Mouse (Mus musculus) C2C12 (cell line): Measurements from ENCODE around the gene H1fnt.

ENCODE experiments used
- CTCF ChIP-seq: IDR thresholded peaks from one replicate; pipeline ENCODE4 v1.5.1; 2011; ENCODE audit not compliant: control insufficient read depth, insufficient read depth, insufficient read length
- MAX ChIP-seq: IDR thresholded peaks from one replicate; pipeline ENCODE4 v1.6.1; 2011; ENCODE audit warnings: mild to moderate bottlenecking, control low read depth
- MYOD1 ChIP-seq: IDR thresholded peaks from one replicate; pipeline ENCODE4 v1.6.1; 2011; ENCODE audit warnings: low read depth; ENCODE audit not compliant: control insufficient read depth, insufficient read length
- USF1 ChIP-seq: IDR thresholded peaks from one replicate; pipeline ENCODE4 v1.6.1; 2011; ENCODE audit warnings: low read depth, mild to moderate bottlenecking, control low read depth, moderate library complexity

DNA sequence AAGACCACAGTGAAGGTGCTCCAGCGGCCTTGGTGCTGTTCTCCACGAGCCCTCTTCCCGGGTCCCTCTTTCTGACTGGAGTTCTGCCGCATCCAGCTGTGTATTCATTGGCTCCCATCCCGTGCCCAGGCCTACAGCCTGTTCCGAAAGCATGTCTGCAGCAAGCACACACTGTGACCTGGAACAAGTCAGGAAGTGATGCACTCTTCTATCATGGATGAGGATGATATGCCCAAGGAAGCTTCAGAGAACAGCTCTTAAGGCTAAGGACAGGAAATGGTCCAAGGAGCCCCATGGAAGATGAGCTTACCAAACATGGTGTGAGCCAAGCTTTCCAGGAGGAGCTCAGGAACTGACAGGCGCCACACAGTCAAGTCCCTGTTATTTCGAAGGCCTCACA is 36.6 kb upstream of the H1fnt start:
- TF ChIP-seq CTCF: no peak
- no peak for TF ChIP-seq MAX
- no peak for TF ChIP-seq MYOD1
- no peak for TF ChIP-seq USF1
